Mouse (Mus musculus): ENCODE data around the gene Gm49342.
"Not testable (repeated sequence)": the region's sequence is repeated elsewhere in the genome, so short reads cannot be mapped to it uniquely, and the experiment has no call there.

The Gm49342 gene

GRCm38 (mm10) chr14:50938119-50938908 lies 6.0 kb upstream of the Gm49342 start:
- DNase-seq = no peak

- DNase-seq = no peak
Observed at GRCm38 (mm10) chr14:50938940-50939339, 5.4 kb upstream of the Gm49342 start.

DNA sequence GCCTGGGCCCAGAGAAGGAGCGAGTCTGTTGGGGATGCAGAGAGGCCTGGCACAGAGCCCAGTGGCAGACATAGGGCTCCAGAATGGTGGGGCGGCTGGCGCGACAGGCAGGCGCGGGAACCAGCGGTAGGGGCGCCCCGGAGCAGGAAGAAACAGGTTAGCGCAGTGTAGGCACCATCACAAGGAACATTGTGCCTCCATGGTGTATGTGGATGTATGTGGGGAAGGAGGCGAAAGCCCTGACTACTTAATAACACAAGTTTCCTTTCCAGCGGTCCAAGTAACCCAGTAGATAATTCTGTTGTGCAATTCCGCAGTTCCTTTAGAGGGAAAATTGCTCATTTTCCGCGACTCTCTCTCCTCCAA lies 334 bp downstream of the Gm49342 start:
- DNase-seq = not testable (repeated sequence)

DNA sequence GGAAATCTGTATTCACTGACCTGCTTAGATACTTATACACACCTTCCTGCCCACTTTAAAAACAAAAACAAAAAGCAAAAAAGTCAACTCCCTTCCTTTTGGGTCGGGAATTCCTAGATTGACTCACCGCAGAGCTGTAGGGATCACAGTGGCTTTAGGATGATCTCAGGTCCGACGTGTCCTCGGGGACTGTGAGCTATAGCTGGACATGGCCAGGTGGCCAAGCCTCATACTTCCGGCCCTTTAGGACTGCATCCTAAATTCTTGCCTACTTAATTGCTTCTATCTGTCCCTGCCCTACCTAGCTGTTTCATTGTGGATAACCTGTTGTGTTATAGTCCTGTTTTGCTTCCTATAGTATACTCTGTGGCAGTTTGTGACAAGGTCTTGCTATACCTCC lies 764 bp downstream of the Gm49342 start:
- DNase-seq = not testable (repeated sequence)

- not testable (repeated sequence) for DNase-seq
Observed at GRCm38 (mm10) chr14:50945526-50945925, 1.2 kb downstream of the Gm49342 start.

GRCm38 (mm10) chr14:50955487-50955886 lies 11.2 kb downstream of the Gm49342 start:
- no peak for DNase-seq

GRCm38 (mm10) chr14:50955942-50956508 lies 11.7 kb downstream of the Gm49342 start, which contains the start of gene Pnp2:
Pnp2 (plus strand) TSS chr14:50955992.
- peak; percentile 72 for DNase-seq

DNA sequence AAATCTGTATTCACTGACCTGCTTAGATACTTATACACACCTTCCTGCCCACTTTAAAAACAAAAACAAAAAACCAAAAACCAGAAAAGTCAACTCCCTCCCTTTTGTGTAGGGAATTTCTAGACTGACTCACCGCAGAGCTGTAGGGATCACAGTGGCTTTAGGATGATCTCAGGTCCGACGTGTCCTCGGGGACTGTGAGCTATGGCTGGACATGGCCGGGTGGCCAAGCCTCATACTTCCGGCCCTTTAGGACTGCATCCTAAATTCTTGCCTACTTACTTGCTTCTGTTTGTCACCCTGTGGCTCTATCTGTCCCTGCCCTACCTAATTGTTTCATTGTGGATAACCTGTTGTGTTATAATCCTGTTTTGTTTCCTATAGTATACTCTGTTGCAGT lies 12.4 kb downstream of the Gm49342 start:
- DNase-seq = not testable (repeated sequence)

- not testable (repeated sequence) for DNase-seq
Observed at GRCm38 (mm10) chr14:50957146-50957545, 12.8 kb downstream of the Gm49342 start.

DNA sequence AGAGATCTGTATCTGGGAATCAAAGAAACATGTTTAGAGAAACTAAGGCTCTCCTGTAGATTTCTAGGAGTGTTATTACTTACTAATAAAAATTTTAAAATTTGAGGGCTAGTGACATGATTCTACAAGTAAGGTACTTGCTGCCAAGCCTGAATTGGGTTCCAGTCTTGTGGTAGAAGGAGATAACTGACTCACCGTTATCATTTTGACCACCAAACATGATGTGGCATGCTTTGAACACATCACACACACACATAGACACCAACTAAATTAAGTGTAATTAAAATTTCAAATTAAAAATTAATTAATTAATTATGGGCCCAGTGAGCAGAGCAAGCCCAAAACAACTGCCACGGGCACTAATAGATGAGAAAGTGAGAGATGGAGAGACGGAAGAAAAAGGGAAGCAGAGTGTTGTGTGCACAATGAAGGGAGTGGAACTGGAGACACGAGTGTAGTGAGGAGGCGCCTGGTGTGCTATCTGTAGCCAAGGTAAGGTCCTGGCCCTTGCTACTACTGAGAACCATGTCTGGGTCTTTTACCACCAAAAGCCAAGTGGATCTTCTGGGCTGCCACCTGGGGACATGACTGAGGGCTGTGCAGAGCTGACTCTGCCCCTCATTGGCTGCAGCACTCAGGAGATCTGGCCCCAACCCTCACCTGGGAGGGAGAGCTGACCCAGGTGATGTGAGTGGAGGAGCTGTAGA lies 14.1 kb downstream of the Gm49342 start:
- not testable (repeated sequence) for DNase-seq

DNA sequence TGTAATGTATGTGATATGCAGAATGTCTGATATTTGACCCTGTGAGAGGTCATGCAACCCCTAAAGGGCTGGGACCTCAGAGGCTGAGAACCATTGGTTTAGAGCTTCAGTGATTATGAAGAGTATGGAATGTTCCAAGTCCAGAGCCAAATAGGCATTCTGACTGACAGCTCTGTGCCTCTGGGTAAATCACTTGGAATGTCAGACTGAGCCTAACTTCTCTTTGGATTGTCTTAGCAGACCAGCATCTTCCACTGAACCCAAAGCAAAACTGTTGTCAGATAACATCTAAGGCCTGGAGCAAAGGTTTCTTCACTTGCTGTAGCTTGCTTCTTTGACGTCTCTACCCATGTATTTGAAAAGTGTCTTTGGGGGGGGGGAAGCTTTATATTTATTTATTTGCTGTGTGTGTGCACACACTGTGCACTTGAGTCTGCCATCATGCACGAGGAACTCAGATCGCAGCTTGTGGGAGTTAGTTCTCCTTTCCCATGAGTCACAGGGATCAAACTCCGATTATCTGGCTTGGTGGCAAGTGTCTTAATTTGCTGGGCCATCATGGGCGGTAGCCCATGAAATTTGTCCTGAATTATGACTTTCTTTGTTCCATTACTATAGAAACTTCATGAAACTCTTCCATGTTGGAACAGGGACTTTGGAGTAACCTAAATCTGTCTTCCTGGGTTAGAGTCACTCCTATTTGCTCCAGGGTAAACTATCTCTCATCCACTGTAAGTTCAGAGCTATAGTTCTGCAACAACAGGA lies 24.1 kb downstream of the Gm49342 start:
- no peak for DNase-seq

DNA sequence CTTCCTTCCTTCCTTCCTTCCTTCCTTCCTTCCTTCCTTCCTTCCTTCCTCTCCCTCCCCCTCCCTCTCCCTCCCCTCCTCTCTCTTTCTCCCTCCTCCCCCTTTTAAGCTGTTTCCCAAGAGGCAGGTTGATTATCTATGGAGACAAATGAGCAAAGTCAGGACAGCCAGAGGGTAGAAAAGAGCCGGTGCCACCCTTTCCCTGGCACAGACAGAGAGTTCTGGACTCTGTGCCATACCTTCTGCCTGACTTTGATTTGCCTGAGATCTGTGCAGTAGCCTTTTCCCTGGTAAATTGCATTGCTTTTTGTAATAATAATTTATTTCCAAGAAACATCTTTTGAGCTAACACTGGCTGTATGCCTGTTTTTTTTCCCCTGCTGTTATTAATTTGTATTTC lies 24.7 kb downstream of the Gm49342 start:
- DNase-seq = no peak

DNA sequence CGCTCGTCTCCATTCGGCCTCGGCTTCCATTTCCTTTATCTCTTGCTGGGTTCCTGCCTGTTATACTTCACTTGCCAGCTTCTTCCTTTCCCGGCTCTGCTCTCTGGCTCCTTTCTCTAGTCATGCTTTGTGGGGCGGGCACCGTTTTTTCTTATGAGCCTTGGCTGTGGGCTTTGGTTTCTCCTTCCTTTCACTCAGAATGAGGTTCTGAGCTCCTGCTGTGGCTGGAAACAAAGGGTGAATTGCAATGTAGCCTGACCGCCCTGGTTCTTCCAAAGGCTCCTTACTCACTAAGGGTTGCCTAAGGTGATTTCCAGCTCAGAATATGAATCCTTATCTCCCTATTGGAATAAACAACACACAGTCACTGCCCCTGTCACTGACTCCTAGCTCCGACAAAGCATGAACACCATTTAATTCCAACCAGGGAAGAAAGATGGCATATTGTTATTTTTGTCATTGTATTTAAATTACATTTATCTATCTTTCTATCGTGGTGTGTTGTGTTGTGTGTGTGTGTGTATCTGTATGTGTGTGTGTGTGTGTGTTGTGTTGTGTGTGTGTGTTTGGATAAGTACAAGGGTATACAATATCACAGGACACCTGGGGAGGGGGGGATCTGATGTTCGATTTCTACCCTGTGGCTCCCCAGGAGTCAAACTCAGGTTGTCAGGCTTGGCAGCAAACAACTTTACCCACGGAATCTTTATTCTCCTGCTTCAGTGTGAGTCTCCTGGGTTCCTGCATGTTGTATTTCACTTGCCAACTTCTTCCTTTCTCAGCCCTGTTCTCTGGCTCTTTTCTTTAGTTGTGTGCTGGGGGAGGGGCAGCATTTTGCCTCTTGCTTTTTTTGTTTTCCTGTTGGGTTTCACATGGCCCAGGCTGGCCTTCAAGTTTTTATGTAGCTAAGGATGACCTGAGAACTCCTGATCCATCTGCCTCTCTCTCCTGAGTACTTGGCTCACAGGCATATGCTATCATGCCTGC lies 25.5 kb downstream of the Gm49342 start:
- no peak for DNase-seq

GRCm38 (mm10) chr14:50970822-50971221 lies 26.5 kb downstream of the Gm49342 start:
- DNase-seq = no peak

DNA sequence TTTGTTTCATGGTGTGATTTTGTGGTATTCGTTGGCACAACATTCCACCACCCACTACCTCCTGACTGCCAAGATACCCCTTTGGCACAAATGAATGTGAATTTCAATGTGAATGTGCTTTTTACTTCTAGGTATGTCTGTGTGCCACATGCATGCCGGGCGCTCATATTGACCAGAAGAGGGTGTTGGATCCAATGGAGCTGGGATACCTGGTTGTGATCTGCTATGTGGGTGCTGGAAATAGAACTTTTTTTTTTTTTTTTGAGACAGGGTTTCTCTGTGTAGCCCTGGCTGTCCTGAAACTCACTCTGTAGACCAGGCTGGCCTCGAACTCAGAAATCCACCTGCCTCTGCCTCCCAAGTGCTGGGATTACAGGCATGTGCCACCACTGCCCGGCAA lies 28.7 kb downstream of the Gm49342 start:
- DNase-seq = not testable (repeated sequence)

DNA sequence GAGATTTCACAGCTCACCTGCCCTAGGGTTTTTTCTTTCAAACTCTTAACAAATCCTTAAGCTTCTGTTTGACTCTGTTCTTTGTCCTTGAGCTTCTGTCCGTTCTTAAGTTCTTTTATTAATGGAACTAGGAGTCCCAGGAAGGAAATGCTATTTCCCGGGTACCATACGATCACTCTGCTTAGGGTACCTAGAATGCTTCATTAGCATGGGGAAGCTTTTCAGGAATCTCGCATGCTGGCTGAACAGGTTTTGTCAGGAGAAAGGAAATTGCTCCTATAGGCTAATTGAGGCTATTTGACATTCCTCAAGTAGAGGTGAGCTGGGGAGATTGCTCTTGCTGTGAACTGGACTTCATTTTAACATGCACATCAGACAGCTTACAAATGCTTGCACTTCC lies 29.4 kb downstream of the Gm49342 start:
- DNase-seq = no peak

DNA sequence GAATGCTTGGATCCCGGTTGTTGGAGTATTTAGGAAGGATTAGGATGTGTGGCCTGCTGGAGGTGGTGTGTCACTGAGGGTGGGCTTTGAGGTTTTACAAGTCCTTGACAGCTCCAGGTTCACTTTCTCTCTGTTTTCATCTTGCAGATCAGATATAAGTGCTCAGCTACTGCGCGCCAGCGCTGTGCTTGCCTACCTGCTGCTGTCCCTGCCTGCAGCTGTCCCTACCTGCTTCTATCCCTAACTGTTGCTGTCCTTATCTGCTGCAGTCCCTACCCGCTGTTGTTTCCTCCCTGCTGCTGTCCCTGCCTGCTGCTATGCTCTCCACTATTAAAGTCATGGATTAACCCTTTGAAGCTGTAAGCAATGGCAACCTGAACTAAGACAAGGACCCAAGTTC lies 30.7 kb downstream of the Gm49342 start:
- DNase-seq = no peak

GRCm38 (mm10) chr14:50976674-50977073 lies 32.4 kb downstream of the Gm49342 start:
- DNase-seq = peak; percentile 58

DNA sequence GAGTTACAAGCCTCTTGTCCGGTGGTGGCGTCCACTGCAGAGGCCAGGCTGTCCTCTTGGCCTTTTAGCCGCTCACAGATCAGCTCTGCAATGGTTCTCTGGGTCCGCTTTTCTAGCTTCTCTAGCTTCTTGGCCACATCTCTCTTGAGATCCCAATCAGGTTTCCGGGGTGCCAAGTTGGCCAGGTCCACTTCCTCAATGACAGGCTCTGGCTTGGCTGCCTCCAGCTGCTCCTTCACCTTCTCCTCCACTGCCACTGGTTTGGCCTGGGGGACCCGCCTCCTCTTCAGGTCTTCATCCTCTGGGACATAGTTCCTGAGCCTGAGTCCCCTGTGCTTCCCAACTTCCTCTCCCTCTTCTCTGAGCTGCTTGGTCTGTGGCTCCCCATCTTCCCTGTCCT lies 34.1 kb downstream of the Gm49342 start:
- DNase-seq = not testable (repeated sequence)

- peak; percentile 32 for DNase-seq
Observed at GRCm38 (mm10) chr14:50979631-50980030, 35.3 kb downstream of the Gm49342 start.

- no peak for DNase-seq
Observed at GRCm38 (mm10) chr14:50981207-50981606, 36.9 kb downstream of the Gm49342 start.

GRCm38 (mm10) chr14:50981837-50982236 lies 37.5 kb downstream of the Gm49342 start:
- no peak for DNase-seq
